Mouse (Mus musculus) cerebellum, adult 2 months (tissue): ENCODE measurements at regions not wholly inside any gene's neighbourhood (a gene's known extent, or its start where the extent isn't known, plus 50 kb on each side); places are given as distances from the start of the nearest gene placed in this dataset.

Experiments
- CTCF ChIP-seq: fragments of 200-500 bp; IDR thresholded peaks from 2 replicates; pipeline ENCODE4 v1.5.1; 2011; ENCODE audit warnings: low read depth, mild to moderate bottlenecking, control low read depth, low read length, moderate library complexity, borderline replicate concordance; ENCODE audit not compliant: insufficient read depth
- POLR2A ChIP-seq: fragments of 200-500 bp; IDR thresholded peaks from 2 replicates; pipeline ENCODE4 v1.6.1; 2011; ENCODE audit warnings: low read length, control low read depth, borderline replicate concordance; ENCODE audit not compliant: insufficient read depth

DNA sequence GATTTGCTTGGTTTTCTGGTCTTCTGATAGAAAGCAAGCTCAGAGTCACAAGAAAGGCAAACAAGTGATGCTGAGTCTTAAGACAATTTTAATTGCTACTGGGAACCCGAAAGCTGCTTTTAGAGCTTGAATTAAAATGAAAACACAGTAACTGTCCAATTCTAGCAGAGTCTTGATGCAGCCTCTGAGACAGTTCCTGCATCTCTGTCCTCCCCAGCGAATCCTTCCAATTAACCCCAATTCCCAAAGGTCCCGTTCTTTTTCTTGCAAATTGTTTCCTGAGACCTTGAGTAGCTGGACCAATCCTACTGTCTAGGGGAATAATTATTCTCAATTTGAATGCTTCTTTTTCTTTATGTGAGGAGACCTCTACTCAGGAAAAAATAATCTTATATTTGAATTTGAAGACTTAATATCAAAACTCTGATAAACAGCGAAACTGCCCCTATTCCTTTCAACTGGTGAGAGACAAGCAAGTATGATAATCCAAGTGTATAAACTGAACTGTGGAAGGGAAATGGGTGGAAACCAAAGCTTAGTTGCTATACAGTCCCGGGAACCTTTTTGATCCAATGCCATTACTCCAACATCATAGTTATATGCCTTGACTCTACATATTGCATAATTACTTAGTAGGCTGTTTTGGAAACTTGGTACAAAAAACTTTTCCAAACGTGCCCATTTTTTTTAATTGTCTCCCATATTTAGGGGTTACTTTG is 267.9 kb downstream of the Flrt2 start:
- no peak for TF ChIP-seq POLR2A
- no peak for TF ChIP-seq CTCF
